In genomic region chr2:173380341-173380761, GRCm38 (mm10) we compare ENCODE assay signal across 10 mouse cellular contexts.
DNase-seq lines count a peak whose midpoint lies in the region; ATAC-seq lines count a peak whose summit lies in the region.
"Had no signal": no experiment of that assay in that cellular context is flagged by ENCODE, and none has a peak within 500 bp of the region (broad histone marks: within the 10 kb centered on the region; RNA-seq: fewer than 3 reads in every experiment).

No protein-coding gene starts in this region.

- H3K9me3 ChIP-seq in kidney, embryonic 15.5 days (replicated peaks) = no peaks in the 10 kb centered on the region
- no peaks in the 10 kb centered on the region for H3K9me3 ChIP-seq in embryonic facial prominence, embryonic 15.5 days (replicated peaks)
- H3K9me3 ChIP-seq in limb, embryonic 12.5 days = no peaks in the 10 kb centered on the region
- H3K9me3 ChIP-seq: forebrain, embryonic 13.5 days; neural tube, embryonic 13.5 days had no signal

- H3K4me2 ChIP-seq in kidney, embryonic 15.5 days = no peak overlapping the region
- H3K4me2 ChIP-seq in embryonic facial prominence, embryonic 15.5 days (replicated peaks) = no peak overlapping the region
- no peak overlapping the region for H3K4me2 ChIP-seq in limb, embryonic 12.5 days
- H3K4me2 ChIP-seq: forebrain, embryonic 13.5 days; neural tube, embryonic 13.5 days had no signal

- no peaks in the 10 kb centered on the region for H3K27me3 ChIP-seq in kidney, embryonic 15.5 days
- no peaks in the 10 kb centered on the region for H3K27me3 ChIP-seq in embryonic facial prominence, embryonic 15.5 days
- H3K27me3 ChIP-seq in limb, embryonic 12.5 days = peaks cover 8% of the 10 kb centered on the region; the same call in 1 of the 2 replicates
- H3K27me3 ChIP-seq: forebrain, embryonic 13.5 days; neural tube, embryonic 13.5 days had no signal

- H3K4me1 ChIP-seq in kidney, embryonic 15.5 days = peaks cover 65% of the 10 kb centered on the region
- H3K4me1 ChIP-seq in embryonic facial prominence, embryonic 15.5 days = peaks cover 39% of the 10 kb centered on the region
- H3K4me1 ChIP-seq in limb, embryonic 12.5 days (replicated peaks) = peaks cover 48% of the 10 kb centered on the region
- H3K4me1 ChIP-seq: forebrain, embryonic 13.5 days had no signal

- peak overlapping the region; percentile 54 for H3K27ac ChIP-seq in kidney, embryonic 15.5 days
- H3K27ac ChIP-seq in embryonic facial prominence, embryonic 15.5 days (replicated peaks) = peak overlapping the region; percentile 83
- H3K27ac ChIP-seq in limb, embryonic 12.5 days = peak overlapping the region; percentile 76; the same call in 1 of the 2 replicates
- H3K27ac ChIP-seq: forebrain, embryonic 13.5 days; neural tube, embryonic 13.5 days had no signal

- ATAC-seq in kidney, embryonic 15.5 days (replicated peaks; ENCODE audit: low FRiP score) = no peak
- peak; percentile 46 for ATAC-seq in CD4-positive, CD25-positive, alpha-beta regulatory T cell, adult 4 months
- no peak for ATAC-seq in embryonic facial prominence, embryonic 15.5 days (ENCODE audit: insufficient number of reproducible peaks, low FRiP score, low TSS enrichment, low read depth)
- no peak for ATAC-seq in limb, embryonic 12.5 days (ENCODE audit: insufficient number of reproducible peaks, insufficient read depth, low FRiP score, low TSS enrichment, low read depth)
- ATAC-seq in erythroblast, adult 5-6 weeks (replicated peaks; ENCODE audit: low FRiP score, poor library complexity, severe bottlenecking) = no peak
- ATAC-seq: forebrain, embryonic 13.5 days had no signal

- no peaks in the 10 kb centered on the region for H3K36me3 ChIP-seq in kidney, embryonic 15.5 days
- no peaks in the 10 kb centered on the region for H3K36me3 ChIP-seq in embryonic facial prominence, embryonic 15.5 days
- H3K36me3 ChIP-seq in limb, embryonic 12.5 days = no peaks in the 10 kb centered on the region
- H3K36me3 ChIP-seq: neural tube, embryonic 13.5 days had no signal

- no peak overlapping the region for H3K9ac ChIP-seq in kidney, embryonic 15.5 days
- no peak overlapping the region for H3K9ac ChIP-seq in embryonic facial prominence, embryonic 15.5 days
- no peak overlapping the region for H3K9ac ChIP-seq in limb, embryonic 12.5 days (replicated peaks)
- H3K9ac ChIP-seq: forebrain, embryonic 13.5 days; neural tube, embryonic 13.5 days had no signal

- H3K4me3 ChIP-seq in kidney, embryonic 15.5 days (replicated peaks) = no peak overlapping the region
- H3K4me3 ChIP-seq in embryonic facial prominence, embryonic 15.5 days (replicated peaks) = no peak overlapping the region
- H3K4me3 ChIP-seq in limb, embryonic 12.5 days (replicated peaks) = no peak overlapping the region
- H3K4me3 ChIP-seq: forebrain, embryonic 13.5 days; neural tube, embryonic 13.5 days had no signal

- WGBS in kidney, embryonic 15.5 days = 35% methylated on average over 3 of the region's 3 CpGs
- 25% methylated on average over 3 of the region's 3 CpGs for WGBS in embryonic facial prominence, embryonic 15.5 days
- WGBS in limb, embryonic 12.5 days = 36% methylated on average over 3 of the region's 3 CpGs

- no peak for DNase-seq in kidney, adult 18-20 months
- no peak for DNase-seq in spleen, adult 12 weeks (ENCODE audit: low spot score)
- DNase-seq in frontal cortex, postnatal 10 days (ENCODE audit: low spot score in 2 of 2) = no peak
